In genomic region chr4:106102451-106102977, GRCm38 (mm10) we compare ENCODE assay signal across 11 mouse cellular contexts.
DNase-seq lines count a peak whose midpoint lies in the region; ATAC-seq lines count a peak whose summit lies in the region.
"Had no signal": no experiment of that assay in that cellular context is flagged by ENCODE, and none has a peak within 500 bp of the region (broad histone marks: within the 10 kb centered on the region; RNA-seq: fewer than 3 reads in every experiment).

No protein-coding gene starts in this region.

- no peak overlapping the region for H3K4me2 ChIP-seq in forebrain, embryonic 11.5 days (ENCODE audit: low read depth, low read length, severe bottlenecking)
- no peak overlapping the region for H3K4me2 ChIP-seq in neural tube, embryonic 11.5 days (ENCODE audit: low read depth)

- H3K9me3 ChIP-seq in heart, embryonic 10.5 days = no peaks in the 10 kb centered on the region
- H3K9me3 ChIP-seq in forebrain, embryonic 11.5 days (ENCODE audit: control insufficient read depth, low read length) = no peaks in the 10 kb centered on the region
- H3K9me3 ChIP-seq in neural tube, embryonic 11.5 days (ENCODE audit: control insufficient read depth, low read length) = no peaks in the 10 kb centered on the region

- H3K27ac ChIP-seq in heart, embryonic 10.5 days = no peak overlapping the region
- H3K27ac ChIP-seq in forebrain, embryonic 11.5 days (ENCODE audit: low read depth, low read length) = 0 out of 2 replicates have a peak overlapping the region, but pooled peaks have one; percentile 37
- no peak overlapping the region for H3K27ac ChIP-seq in neural tube, embryonic 11.5 days (ENCODE audit: low read depth, low read length)
- H3K27ac ChIP-seq: heart, adult 2 months had no signal

- peaks cover 10% of the 10 kb centered on the region for H3K4me1 ChIP-seq in heart, embryonic 10.5 days
- peaks cover 11% of the 10 kb centered on the region for H3K4me1 ChIP-seq in forebrain, embryonic 11.5 days (replicated peaks; ENCODE audit: control insufficient read depth, insufficient read depth, low read length)
- peaks cover 11% of the 10 kb centered on the region for H3K4me1 ChIP-seq in neural tube, embryonic 11.5 days (ENCODE audit: control insufficient read depth, insufficient read depth, low read length)

- H3K9ac ChIP-seq in forebrain, embryonic 11.5 days (ENCODE audit: low read length) = no peak overlapping the region
- H3K9ac ChIP-seq in neural tube, embryonic 11.5 days (ENCODE audit: low read length) = no peak overlapping the region

- H3K36me3 ChIP-seq in heart, embryonic 10.5 days = 0 out of 2 replicates have a peak, but pooled peaks cover 2% of the 10 kb centered on the region
- no peaks in the 10 kb centered on the region for H3K36me3 ChIP-seq in forebrain, embryonic 11.5 days (ENCODE audit: control insufficient read depth, insufficient read depth, low read length)
- H3K36me3 ChIP-seq in neural tube, embryonic 11.5 days (ENCODE audit: control insufficient read depth, insufficient read depth, low read length) = no peaks in the 10 kb centered on the region

- H3K4me3 ChIP-seq in heart, embryonic 10.5 days = no peak overlapping the region
- no peak overlapping the region for H3K4me3 ChIP-seq in forebrain, embryonic 11.5 days (ENCODE audit: low read depth, low read length)
- H3K4me3 ChIP-seq in neural tube, embryonic 11.5 days (ENCODE audit: low read depth, low read length) = no peak overlapping the region
- H3K4me3 ChIP-seq: heart, adult 2 months had no signal

- 58% methylated on average over 7 of the region's 7 CpGs for WGBS in heart, embryonic 10.5 days
- WGBS in forebrain, embryonic 11.5 days = 13% methylated on average over 7 of the region's 7 CpGs
- WGBS in neural tube, embryonic 11.5 days = 33% methylated on average over 7 of the region's 7 CpGs

- peak; percentile 79 for ATAC-seq in forebrain, embryonic 11.5 days (replicated peaks; ENCODE audit: low FRiP score)
- ATAC-seq in neural tube, embryonic 11.5 days (ENCODE audit: insufficient read depth, low FRiP score, low TSS enrichment) = peak; percentile 35; the same call in 1 of the 2 replicates

- intact Hi-C loops in heart, postnatal 14 days (cut with DNase I) = no loop called here

- DNase-seq in heart, adult 11 months = peak; percentile 86
- no peak for DNase-seq in heart, embryonic 10.5 days (ENCODE audit: low spot score)
- peak; percentile 63 for DNase-seq in forebrain, embryonic 11.5 days (ENCODE audit: low spot score)
- peak; percentile 32 for DNase-seq in kidney, postnatal 10 days
- peak; percentile 57 for DNase-seq in neural tube, embryonic 11.5 days (ENCODE audit: low spot score)
- no peak for DNase-seq in right cerebral cortex, postnatal 14 days
- DNase-seq in heart, postnatal 14 days = no peak
- DNase-seq in urinary bladder, postnatal 10 days (ENCODE audit: low spot score) = no peak
- DNase-seq: cerebellum, adult 11-12 months; heart, adult 2 months; lung, postnatal 14 days had no signal

- no peaks in the 10 kb centered on the region for H3K27me3 ChIP-seq in heart, embryonic 10.5 days (ENCODE audit: insufficient read depth, poor library complexity, severe bottlenecking)
- H3K27me3 ChIP-seq in forebrain, embryonic 11.5 days (ENCODE audit: control insufficient read depth, insufficient read depth, low read length) = no peaks in the 10 kb centered on the region
- no peaks in the 10 kb centered on the region for H3K27me3 ChIP-seq in neural tube, embryonic 11.5 days (ENCODE audit: control insufficient read depth, insufficient read depth, low read length)

Comparison
In these comparisons a context has a peak if more than half of its experiments do, and no peak if none do; other contexts are left out.
1. DNase-seq: peak in heart, adult 11 months (single experiment), forebrain, embryonic 11.5 days (single experiment), kidney, postnatal 10 days (single experiment) and neural tube, embryonic 11.5 days (single experiment); none in heart, embryonic 10.5 days (single experiment), right cerebral cortex, postnatal 14 days (single experiment), heart, postnatal 14 days (0 of 2) and urinary bladder, postnatal 10 days (single experiment).